Mouse (Mus musculus): ENCODE results near the gene Fam102a.

- TF ChIP-seq POLR2A (IDR thresholded peaks at IDR 0.05; ENCODE audit: low read depth, low read length) (no peak), CTCF (conservative IDR thresholded peaks at IDR 0.05; ENCODE audit: insufficient read depth, insufficient read length, low read depth, low read length) (no peak)
These were observed 2.0 kb upstream of the Fam102a start for GRCm38 (mm10) chr2:32533163-32533562.

All from kidney, adult 2 months (tissue).